Mouse (Mus musculus) liver, embryonic 13.5 days (tissue): ENCODE measurements around the gene Rtn4rl2. TPM values are rescaled to one million over a fixed set of nuclear protein-coding genes. Genes with fewer than 3 reads are reported as not detected.
A peak's percentile ranks its signal among the peaks of the same experiment; 100 is the strongest.

Experiments
- ATAC-seq: fragments of 200-750 bp; cut with Nextera tagmentation; 2 replicates; pipeline ENCODE4 v1.8.0; 2017; ENCODE audit warnings: low read depth, mild to moderate bottlenecking, moderate number of reproducible peaks, moderate library complexity
- DNase-seq: peaks from one replicate; pipeline ENCODE4 v3.0.0; 2022
- H3K27ac ChIP-seq: fragments of 300-500 bp; sonication (generic); 2 replicates; pipeline ENCODE4 v1.5.1; 2015; ENCODE audit warnings: moderate library complexity, mild to moderate bottlenecking, inconsistent platforms
- H3K27me3 ChIP-seq: fragments of 300-500 bp; sonication (generic); 2 replicates; pipeline ENCODE4 v1.6.1; 2015; ENCODE audit warnings: mild to moderate bottlenecking, inconsistent platforms
- H3K36me3 ChIP-seq: fragments of 300-500 bp; sonication (generic); 2 replicates; pipeline ENCODE4 v1.6.1; 2015; ENCODE audit warnings: mild to moderate bottlenecking, inconsistent platforms
- H3K4me1 ChIP-seq: fragments of 300-500 bp; sonication (generic); replicated peaks from 2 replicates; pipeline ENCODE4 v1.6.1; 2015; ENCODE audit warnings: inconsistent platforms
- H3K4me2 ChIP-seq: fragments of 300-500 bp; sonication (generic); 2 replicates; pipeline ENCODE4 v1.6.1; 2015; ENCODE audit warnings: inconsistent platforms, mild to moderate bottlenecking, moderate library complexity
- H3K4me3 ChIP-seq: fragments of 300-500 bp; sonication (generic); replicated peaks from 2 replicates; pipeline ENCODE4 v1.5.1; 2015; ENCODE audit warnings: mild to moderate bottlenecking, inconsistent platforms
- H3K9ac ChIP-seq: fragments of 300-500 bp; sonication (generic); 2 replicates; pipeline ENCODE4 v1.6.1; 2015; ENCODE audit warnings: mild to moderate bottlenecking, inconsistent platforms
- H3K9me3 ChIP-seq: fragments of 300-500 bp; sonication (generic); replicated peaks from 2 replicates; pipeline ENCODE4 v1.6.1; 2016; ENCODE audit warnings: inconsistent platforms
- WGBS: fragments of 180-500 bp; shearing (Covaris S2); methylation state at CpG from one replicate; pipeline ENCODE4 v1.1.7; 2015; ENCODE audit not compliant: insufficient replicate concordance; 5-methylcytosine and 5-hydroxymethylcytosine counted together
- polyA plus RNA-seq: library from polyadenylated mRNA; unstranded; fragments of >200 nt; fragmentation: Nextera tagmentation; extraction: Ambion mirVana; gene quantifications from 2 replicates; pipeline ENCODE4 v1.2.1, GENCODE M21; 2015

The Rtn4rl2 gene
- polyA plus RNA-seq, 1 experiment from 2014 or later: not detected

DNA sequence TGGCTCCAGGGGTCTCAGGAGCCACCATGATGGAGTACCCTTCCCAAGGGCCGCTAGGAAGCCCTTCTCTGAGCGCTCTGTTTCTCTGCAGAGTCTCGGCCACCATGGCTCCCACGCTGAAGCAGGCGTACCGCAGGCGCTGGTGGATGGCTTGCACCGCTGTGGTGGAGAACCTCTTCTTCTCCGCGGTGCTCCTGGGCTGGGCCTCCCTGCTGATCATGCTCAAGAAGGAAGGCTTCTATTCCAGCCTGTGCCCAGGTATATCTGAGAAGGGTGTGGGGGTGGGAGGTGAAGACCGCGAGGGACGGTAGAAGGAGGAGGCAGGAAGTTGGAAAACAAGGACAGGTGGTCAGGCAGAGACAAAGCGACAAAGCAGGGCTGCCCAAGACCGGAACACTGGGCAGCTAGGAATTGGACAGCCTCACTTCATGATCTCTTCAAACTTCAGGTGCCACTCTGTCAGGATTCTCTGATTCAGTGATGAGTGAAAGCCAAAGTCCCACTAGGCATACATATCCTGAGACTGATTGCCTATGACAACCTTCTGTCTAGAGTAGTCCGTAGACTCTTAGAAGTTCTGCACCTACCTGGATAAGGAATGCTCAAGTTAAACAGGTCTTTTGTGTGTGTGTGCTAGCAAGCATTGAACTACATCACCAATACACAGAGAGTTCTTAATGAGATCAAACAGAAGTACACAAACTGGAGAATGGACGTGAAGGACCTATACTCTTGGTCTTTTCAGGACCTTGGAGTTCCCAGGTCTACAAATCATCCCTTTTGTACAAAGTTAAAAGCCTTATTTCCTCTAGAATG, 45.6 kb downstream of the Rtn4rl2 start:
- Histone ChIP-seq H3K36me3 (peaks cover 41% of the 10 kb centered on the region), H3K4me2 (peak overlapping the region; percentile 72), H3K27me3 (peaks cover 6% of the 10 kb centered on the region), H3K9ac (peak overlapping the region; percentile 97), H3K27ac (peak overlapping the region; percentile 99), H3K4me3 (peak overlapping the region; percentile 85), H3K4me1 (peaks cover 68% of the 10 kb centered on the region), H3K9me3 (no peaks in the 10 kb centered on the region)
- no peak for DNase-seq
- WGBS: 3% methylated on average over 17 of the region's 17 CpGs
- peak; percentile 1; the same call in 1 of the 2 replicates for ATAC-seq

DNA sequence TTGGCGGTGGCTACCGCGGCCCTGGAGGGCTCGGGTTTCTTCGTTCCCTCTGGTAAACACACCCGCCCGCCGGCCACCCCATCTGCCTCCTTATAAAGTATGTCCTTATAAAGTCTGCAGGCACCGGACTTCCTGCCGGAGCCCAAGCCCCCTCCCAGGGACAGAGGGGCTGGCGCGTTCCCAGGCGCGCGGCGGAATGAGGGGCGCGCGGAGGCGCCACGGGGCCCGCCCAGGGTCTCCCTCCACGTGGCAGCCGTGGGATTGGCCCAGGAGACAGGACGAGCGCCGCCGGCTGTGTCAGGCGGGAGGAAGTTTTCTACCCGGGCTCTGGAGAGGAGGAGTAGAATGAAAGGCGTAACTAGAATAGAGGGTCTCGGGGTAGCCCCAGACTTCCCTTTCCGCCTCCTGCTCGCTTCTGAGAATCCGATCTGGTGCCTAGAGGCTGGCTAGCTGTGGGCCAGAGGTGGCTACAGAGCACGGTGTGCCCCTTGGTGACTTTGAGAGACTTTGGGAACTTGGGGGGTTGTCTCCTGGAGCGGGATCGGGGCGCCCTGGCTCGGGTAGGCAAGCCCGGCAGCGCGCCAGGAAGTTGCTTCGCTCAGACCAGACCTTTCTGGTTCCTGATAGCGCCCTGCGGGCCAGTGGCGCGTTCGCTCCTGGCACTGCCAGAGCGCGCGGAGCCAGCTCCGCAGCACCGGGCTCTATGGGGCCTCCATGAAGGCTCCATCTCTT, 46.3 kb downstream of the Rtn4rl2 start:
- ATAC-seq (peak; percentile 42), DNase-seq (peak; percentile 63)
- peak overlapping the region; percentile 85 for H3K4me3 ChIP-seq
- no peaks in the 10 kb centered on the region for H3K9me3 ChIP-seq
- peaks cover 33% of the 10 kb centered on the region for H3K36me3 ChIP-seq
- peak overlapping the region; percentile 97 for H3K9ac ChIP-seq
- WGBS: under 1% methylated on average over 54 of the region's 54 CpGs
- peaks cover 61% of the 10 kb centered on the region for H3K4me1 ChIP-seq
- peak overlapping the region; percentile 99 for H3K27ac ChIP-seq
- peaks cover 6% of the 10 kb centered on the region for H3K27me3 ChIP-seq
- peak overlapping the region; percentile 72 for H3K4me2 ChIP-seq

DNA sequence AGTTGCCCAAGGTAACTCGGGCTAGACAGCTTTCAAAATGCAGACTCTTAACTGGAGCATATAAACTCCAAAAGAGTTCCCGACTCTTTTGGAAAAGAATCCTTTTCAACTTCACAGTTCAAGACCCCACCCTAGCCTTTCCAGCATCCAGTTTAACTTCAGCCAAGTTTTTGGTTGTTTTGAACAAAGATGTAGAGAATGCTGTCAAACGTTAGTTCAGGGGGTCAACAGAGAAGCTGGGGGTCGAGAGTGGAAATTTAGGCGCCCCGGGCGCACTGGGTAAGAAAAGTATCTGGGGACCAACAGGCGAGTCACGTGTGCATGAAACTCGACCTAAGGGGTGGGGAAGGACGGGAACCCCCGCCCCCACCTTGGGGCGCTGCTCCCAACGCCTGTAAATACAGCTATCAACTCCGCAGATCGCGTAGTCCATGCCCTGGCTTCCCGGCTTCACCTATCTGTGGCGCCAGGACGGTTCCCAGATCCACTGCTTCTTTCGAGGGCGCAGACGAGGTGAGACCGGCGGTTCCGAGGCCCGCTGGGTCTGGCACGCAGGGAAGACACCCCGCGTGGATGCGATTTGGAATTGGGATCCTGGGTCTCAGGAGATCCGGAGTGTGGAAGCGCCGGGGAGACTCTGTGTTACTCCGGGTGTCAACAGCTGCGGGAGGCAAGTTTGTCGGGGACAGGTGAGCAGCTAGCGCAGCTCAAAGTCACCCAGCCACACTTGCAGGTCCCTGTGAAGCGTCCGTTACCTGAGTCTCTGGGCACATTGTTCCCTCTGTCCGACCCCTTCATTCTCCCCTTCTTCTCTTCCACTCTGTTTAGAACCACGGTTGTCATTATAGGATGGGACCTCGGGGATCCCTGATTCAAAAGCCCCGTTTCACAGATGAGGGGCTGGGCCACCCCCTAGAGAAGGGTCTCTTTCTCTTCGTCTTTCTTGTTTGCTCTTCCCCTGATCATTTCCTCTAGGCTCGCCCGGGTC, 47.2 kb downstream of the Rtn4rl2 start:
- peak overlapping the region; percentile 97 for H3K9ac ChIP-seq
- peaks cover 52% of the 10 kb centered on the region for H3K4me1 ChIP-seq
- peaks cover 6% of the 10 kb centered on the region for H3K27me3 ChIP-seq
- H3K27ac ChIP-seq: peak overlapping the region; percentile 99
- H3K9me3 ChIP-seq: no peaks in the 10 kb centered on the region
- DNase-seq (peak; percentile 69), ATAC-seq (peak; percentile 57)
- WGBS: under 1% methylated on average over 47 of the region's 47 CpGs
- peak overlapping the region; percentile 72 for H3K4me2 ChIP-seq
- peaks cover 24% of the 10 kb centered on the region for H3K36me3 ChIP-seq
- peak overlapping the region; percentile 85 for H3K4me3 ChIP-seq

DNA sequence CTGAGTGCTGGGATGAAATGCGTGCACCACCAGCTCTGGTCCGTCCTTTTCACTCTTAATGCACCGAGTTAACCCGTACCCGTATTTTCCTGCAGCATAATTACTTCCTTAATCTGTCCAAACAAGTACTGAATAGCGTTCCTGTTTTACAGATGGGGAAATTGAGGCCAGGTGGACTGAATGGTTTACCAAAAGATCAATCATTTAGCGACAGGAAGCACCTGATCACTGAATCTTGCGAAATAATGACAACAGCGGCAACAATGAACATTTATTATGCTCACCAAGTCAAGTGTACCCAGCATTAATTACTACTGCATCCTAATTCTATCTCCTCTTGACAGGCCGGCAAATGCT, 47.9 kb downstream of the Rtn4rl2 start, which contains the start of gene Slc43a1:
Gene Slc43a1, plus strand, starts transcription at position 258 of the 357 bp plus-strand sequence.
- Histone ChIP-seq H3K36me3 (peaks cover 17% of the 10 kb centered on the region), H3K4me1 (peaks cover 45% of the 10 kb centered on the region), H3K4me2 (peak within 1 kb of the TSS; percentile 72), H3K27ac (peak within 1 kb of the TSS; percentile 99), H3K4me3 (peak within 1 kb of the TSS; percentile 85), H3K9me3 (no peaks in the 10 kb centered on the region), H3K9ac (peak within 1 kb of the TSS; percentile 97), H3K27me3 (peaks cover 6% of the 10 kb centered on the region)
- DNase-seq (no peak), ATAC-seq (no peak)
- 18% methylated on average over 10 of the region's 10 CpGs for WGBS

DNA sequence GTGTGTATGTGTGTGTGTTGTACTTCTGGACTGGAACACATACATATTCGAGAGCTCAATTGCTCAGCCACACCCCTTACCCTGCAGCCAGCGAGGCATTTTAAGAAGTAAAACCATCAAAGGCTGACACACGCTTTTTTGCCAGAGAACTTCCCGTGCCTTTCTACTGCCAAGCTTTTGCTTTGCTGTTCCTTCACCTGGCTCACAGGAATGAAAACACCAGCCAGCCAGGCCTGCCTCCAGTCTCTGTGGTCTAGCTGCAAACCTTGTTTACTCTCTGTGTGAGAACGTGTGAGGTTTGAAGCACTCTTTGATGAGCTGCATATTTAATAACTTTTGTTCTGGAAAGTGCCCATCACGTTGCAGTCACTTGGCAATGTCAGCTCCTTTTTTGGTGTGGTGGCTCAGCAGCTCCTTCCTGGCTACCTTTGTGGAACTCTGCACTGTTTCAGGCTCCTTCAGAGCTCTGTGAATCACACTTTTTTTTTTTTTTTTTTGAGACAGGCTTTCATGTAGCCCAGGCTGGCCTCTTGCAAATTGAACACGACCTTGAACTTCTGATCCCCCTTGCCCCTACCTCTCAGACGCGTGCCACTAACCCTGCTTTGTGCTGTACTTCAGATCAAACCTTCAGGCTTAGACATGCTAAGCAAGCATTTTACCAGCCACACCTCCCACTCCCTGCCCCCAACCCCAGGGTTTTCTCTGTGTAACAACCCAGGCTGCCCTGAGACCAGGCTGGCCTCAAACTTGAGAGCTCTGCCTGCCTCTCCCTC, 48.5 kb downstream of the Rtn4rl2 start:
- Histone ChIP-seq H3K27ac (peak overlapping the region; percentile 99), H3K36me3 (peaks cover 11% of the 10 kb centered on the region), H3K4me2 (peak overlapping the region; percentile 72), H3K9me3 (no peaks in the 10 kb centered on the region), H3K4me1 (peaks cover 40% of the 10 kb centered on the region), H3K9ac (peak overlapping the region; percentile 97), H3K27me3 (peaks cover 6% of the 10 kb centered on the region), H3K4me3 (peak overlapping the region; percentile 85)
- ATAC-seq: no peak
- DNase-seq: no peak
- WGBS: 35% methylated on average over 9 of the region's 9 CpGs

DNA sequence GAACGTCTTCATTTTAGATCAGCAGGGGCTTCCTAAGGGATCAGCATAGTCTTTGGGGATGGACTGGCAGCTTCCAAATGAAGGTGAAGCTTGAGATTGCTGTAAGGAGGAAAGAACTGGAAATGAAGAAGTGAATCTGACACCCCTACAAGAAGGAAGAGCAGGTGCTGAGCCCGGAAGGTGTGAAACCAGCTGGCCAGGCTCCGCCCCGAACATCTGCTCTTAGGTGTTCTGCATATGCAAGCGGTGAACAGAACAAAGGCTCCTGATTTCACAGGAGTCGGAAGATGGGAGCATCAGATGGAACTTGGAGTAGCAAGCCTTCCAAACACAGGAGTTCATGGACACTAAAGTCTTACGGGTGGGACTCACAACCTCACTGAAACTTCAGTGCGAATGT, 49.4 kb downstream of the Rtn4rl2 start:
- H3K27ac ChIP-seq: peak overlapping the region; percentile 44; the same call in 1 of the 2 replicates
- H3K4me3 ChIP-seq: no peak overlapping the region
- no peaks in the 10 kb centered on the region for H3K9me3 ChIP-seq
- no peak for ATAC-seq
- no peak overlapping the region for H3K9ac ChIP-seq
- no peak overlapping the region; the same call in 1 of the 2 replicates for H3K4me2 ChIP-seq
- no peak for DNase-seq
- peaks cover 6% of the 10 kb centered on the region for H3K27me3 ChIP-seq
- 69% methylated on average over 8 of the region's 8 CpGs for WGBS
- H3K36me3 ChIP-seq: 0 out of 2 replicates have a peak, but pooled peaks cover 10% of the 10 kb centered on the region
- peaks cover 44% of the 10 kb centered on the region for H3K4me1 ChIP-seq

DNA sequence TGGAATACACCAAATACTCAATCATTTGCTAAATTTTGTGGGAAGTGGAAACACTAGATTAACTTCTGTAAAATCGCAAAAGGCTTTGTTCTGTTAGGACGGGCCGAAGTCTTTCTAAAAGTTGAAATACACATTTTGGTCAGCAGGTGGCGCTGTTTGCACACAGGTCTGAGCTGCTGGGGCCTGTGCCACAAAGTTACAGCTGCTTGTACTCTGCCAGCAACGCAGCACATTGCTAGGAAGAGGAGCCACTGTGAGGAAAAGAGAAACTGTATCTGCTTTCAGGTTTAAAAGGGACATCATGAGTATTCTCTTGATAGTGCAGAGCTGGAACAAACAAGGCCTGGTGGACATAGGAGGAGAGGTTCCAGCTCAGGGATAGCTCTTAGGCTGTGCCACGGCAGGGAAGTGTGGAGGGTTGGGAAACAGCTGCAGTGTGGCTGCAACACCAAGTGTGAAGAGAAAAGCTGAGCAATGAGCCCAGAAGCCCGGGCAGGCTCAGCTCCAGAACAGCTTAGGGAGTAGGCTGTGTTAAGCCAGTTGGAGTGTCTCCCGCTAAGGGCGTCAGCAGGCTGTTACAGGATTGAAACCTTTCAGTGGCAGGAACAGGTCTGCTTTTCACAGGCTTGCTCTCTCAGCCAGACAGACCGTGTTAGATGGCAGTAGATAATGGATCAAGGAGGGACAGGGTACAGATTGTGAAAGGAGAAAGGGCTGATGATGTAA, 54.7 kb downstream of the Rtn4rl2 start:
- ATAC-seq (peak; percentile 57), DNase-seq (peak; percentile 74)
- Histone ChIP-seq H3K4me3 (no peak overlapping the region), H3K4me1 (peaks cover 43% of the 10 kb centered on the region), H3K9ac (peak overlapping the region; percentile 23; the same call in 1 of the 2 replicates), H3K4me2 (no peak overlapping the region), H3K27ac (peak overlapping the region; percentile 56; the same call in 1 of the 2 replicates), H3K36me3 (peaks cover 28% of the 10 kb centered on the region), H3K9me3 (no peaks in the 10 kb centered on the region), H3K27me3 (no peaks in the 10 kb centered on the region)
- WGBS: 33% methylated on average over 10 of the region's 10 CpGs

DNA sequence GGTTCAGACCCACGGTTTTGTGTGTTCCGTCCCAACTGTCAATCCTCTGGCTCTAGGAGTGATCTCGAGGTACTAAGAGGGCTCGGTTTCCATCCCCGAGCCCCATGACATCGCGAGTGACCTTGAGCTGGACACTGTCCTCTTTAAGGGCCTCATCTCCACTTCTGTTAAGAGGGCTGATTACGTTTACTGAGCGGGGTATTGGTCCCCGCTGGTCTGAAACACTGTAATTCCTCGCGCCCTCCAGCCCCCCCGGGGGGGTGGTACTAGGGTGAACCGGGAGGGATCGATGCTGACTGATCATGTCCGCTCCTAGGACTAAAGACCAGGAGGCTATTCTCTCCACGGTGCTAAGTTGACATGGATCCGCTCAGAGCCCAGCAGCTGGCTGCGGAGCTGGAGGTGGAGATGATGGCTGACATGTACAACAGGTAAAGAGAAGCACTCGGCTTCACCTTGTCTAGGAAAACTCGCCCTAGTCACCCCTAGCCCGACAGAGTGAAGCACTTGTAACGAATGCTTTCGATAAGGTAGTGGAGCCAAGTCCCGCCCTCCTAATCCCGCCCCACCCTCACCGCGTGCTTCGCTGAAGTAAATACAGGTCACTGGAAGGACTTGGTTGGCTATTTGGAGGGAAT, 59.1 kb downstream of the Rtn4rl2 start:
- H3K27me3 ChIP-seq: peaks cover 18% of the 10 kb centered on the region
- H3K9me3 ChIP-seq: no peaks in the 10 kb centered on the region
- ATAC-seq: peak; percentile 83
- peaks cover 28% of the 10 kb centered on the region for H3K36me3 ChIP-seq
- peak overlapping the region; percentile 94 for H3K4me2 ChIP-seq
- DNase-seq: peak; percentile 57
- peak overlapping the region; percentile 79 for H3K9ac ChIP-seq
- under 1% methylated on average over 29 of the region's 29 CpGs for WGBS
- H3K27ac ChIP-seq: peak overlapping the region; percentile 92
- H3K4me1 ChIP-seq: peaks cover 56% of the 10 kb centered on the region
- H3K4me3 ChIP-seq: peak overlapping the region; percentile 74

DNA sequence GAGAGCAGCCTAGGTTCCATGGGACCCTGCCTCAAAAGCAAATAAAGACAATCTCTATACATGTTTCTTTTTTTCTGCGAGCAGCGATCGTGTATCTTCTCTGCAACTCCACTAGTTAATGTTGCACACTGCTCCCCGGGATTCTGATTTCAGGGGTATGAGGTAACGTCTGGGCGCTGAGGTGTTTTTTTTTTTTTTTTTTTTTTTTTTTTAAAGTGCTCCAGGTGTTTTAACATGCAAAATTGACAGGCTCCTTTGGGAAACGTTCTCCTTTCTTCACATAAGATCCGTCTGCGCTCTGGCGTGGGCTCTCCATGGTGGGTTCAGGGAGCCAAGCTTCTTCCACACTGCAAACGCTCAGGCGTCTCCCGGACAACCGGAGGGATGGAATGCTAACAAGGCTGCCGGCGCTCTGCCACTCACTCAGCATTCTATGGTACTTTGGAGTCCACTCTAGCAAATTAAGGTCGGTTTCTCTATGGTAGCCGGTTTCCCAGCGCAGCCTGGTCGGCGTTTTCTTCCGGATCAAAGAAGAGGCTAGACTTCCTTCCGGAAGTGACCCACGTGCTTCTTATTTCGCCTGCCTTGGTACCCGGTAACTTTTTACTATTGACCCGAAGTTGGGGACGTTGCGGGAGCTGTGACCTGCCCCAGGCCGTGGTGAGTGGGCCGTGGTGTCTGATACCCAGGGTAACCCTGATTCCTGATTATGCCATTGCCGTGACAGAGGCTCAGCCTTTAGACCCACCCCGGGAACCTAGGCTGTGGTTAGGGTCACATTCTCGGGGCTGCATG, 59.8 kb downstream of the Rtn4rl2 start, which contains the start of gene Timm10:
Gene Timm10, plus strand, starts transcription at position 510 of the 795 bp plus-strand sequence.
- peaks cover 25% of the 10 kb centered on the region for H3K27me3 ChIP-seq
- H3K36me3 ChIP-seq: peaks cover 28% of the 10 kb centered on the region
- DNase-seq: peak; percentile 85
- WGBS: under 1% methylated on average over 34 of the region's 34 CpGs
- peak within 1 kb of the TSS; percentile 74 for H3K4me3 ChIP-seq
- no peaks in the 10 kb centered on the region for H3K9me3 ChIP-seq
- H3K27ac ChIP-seq: peak within 1 kb of the TSS; percentile 92
- peak within 1 kb of the TSS; percentile 94 for H3K4me2 ChIP-seq
- peak within 1 kb of the TSS; percentile 79 for H3K9ac ChIP-seq
- peaks cover 51% of the 10 kb centered on the region for H3K4me1 ChIP-seq
- peak; percentile 77 for ATAC-seq
